Mouse (Mus musculus): ENCODE data around the gene Birc3.

Gene Birc3

DNA sequence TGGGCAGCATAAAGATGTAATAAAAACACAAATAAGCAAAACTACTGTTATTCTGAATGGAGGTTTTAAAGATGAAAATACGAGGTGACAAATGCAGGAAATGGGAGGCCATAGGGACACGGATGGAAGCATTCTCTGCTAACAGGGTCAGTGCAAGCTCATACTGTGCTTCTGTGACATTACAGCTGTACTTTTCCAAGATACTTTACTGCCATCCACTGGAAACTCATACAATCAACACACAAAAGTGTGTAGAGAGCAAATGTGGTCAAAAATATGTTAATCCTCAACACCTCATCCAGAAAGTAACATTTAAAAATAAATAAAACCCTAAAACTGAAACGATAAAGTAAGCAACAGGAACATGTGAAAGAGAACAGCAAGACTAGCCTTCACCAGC, 50.2 kb downstream of the Birc3 start:
- in situ Hi-C loops (cut with MseI, MboI) = no loop called here

DNA sequence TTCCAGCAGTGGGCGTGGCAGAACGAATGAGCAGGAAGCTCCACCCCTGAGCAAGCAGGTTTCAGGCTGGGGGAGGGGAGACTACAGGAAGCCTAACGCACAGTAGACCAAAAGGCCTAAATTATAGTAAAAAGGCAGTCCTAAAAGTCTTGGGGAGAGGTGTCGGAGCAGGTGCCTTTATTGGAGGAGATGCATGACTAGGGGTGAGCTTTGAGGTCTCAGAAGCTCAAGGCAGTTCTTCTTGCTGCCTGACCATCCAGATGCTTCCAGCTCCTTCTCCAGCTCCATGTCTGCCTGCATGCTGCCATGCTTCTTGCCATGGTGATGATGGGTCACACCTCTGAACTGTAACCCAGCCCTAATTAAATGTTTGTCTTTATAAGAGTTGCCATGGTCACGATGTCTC, 67.9 kb downstream of the Birc3 start:
- in situ Hi-C loops (cut with MseI, MboI) = no loop called here

Data from mouse trophoblast stem cell (cell line).